Mouse (Mus musculus) MN1 (cell line): ENCODE data around the gene Krt75.
A peak's percentile ranks its signal among the peaks of the same experiment; 100 is the strongest.

Source experiments
- DNase-seq: peaks from one replicate; pipeline ENCODE4 v3.0.0-alpha.2; 2016; ENCODE audit warnings: low spot score

Gene Krt75

DNA sequence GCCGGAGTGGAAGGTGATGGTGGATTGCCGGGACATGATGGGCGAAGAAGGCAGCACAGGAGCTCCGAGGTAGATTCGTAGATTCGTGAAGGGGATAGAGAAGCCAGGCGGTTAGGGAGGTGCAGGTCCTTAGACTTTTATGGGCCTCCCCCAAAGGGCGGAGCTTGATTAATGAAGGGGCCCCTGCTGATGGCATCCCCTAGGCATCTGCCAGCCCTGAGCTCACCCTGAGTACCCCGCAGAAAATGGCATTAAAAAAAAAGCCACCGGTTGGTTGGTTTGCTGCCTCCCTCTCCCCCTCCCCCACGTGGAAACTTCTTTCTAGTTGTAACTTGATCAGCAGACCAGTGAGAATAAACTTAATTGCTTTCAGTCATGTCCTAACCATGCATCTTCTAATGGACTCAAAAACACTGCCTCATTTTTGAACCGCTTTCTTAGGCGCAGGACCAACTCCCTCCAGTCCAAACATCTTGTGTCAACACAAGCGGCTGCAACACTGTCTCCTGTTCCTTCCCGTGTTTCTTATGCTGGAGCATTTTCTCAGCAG lies at the start of gene Krt75:
Gene Krt75, minus strand, starts transcription at position 109 of the 550 bp plus-strand sequence.
- DNase-seq = no peak

- DNase-seq = no peak
These were observed 25.4 kb upstream of the Krt75 start for GRCm38 (mm10) chr15:101599123-101599522.

- no peak for DNase-seq
These were observed 14.5 kb upstream of the Krt75 start for GRCm38 (mm10) chr15:101588216-101588615.

DNA sequence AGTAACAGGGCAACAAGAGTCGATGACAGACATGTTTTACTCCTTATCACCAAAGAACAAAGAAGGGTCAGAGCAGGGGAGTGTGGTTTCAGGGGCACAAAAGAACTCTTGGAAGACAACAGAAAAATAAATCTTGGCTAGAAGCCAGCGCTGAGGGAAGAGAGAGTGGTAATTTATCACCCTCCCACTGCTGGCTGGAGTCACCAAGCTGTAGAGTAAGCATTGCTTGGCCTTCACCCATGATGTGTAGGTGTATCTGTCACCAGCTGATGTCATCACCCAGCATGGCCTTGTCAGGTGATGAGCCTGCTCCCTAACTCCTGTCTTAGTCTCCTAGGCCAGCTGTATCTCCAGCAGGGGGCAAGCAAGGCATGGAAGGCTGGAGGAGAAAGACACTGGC lies 10.8 kb upstream of the Krt75 start:
- no peak for DNase-seq

DNA sequence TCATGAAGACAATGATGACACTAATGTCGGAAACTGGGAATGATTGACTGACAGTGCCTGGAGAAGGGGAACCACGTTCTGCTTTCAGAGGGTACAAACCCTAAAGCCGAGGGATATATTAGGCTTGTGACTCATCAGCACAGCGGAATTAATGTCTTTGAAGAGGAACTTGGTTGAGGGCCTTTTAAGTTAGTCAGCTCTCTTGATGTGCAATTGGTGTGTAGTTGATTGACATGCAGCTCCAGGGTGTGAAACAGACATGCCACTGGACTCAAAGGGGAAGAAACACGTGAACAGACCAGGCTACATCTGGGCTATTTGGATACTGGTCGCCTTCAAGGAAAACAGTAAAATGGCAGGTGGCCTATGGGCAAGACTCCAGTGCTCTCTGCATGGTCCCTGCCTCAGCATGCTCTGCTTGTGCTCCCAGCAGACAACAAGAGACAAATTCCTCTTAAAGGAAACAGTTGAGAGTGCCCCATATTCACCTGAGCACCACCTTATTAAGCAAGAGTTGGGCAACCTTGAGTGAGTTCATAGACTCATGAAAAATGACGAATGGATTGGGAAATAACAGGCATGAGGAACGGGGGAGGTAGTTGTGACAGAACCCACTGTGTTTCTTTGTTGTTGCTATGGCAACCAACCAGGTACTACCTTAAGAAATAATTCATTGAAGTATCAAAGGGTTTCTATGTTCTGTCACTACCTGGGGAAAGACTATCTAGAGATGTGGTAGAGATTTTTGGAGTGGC lies 9.7 kb upstream of the Krt75 start:
- no peak for DNase-seq

GRCm38 (mm10) chr15:101581701-101582100 lies 8.0 kb upstream of the Krt75 start:
- no peak for DNase-seq

- no peak for DNase-seq
These were observed 1.8 kb upstream of the Krt75 start for GRCm38 (mm10) chr15:101575506-101575905.

DNA sequence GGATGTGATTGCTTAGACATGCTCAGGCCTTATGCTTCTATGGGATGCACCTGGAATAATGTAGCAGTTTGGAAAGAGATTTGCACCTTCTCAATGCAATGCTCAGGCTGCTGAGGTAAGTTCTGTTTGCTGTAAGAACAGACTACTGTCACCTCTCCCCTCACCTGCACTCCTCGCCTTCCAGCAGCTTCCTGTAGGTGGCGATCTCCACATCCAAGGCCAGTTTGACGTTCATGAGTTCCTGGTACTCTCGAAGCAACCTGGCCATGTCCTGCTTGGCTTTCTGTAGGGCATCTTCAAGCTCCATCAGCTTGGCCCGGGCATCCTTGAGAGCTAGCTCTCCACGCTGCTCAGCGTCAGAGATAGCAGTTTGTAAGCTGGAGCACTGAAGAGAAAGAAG lies 5.9 kb downstream of the Krt75 start:
- no peak for DNase-seq

DNA sequence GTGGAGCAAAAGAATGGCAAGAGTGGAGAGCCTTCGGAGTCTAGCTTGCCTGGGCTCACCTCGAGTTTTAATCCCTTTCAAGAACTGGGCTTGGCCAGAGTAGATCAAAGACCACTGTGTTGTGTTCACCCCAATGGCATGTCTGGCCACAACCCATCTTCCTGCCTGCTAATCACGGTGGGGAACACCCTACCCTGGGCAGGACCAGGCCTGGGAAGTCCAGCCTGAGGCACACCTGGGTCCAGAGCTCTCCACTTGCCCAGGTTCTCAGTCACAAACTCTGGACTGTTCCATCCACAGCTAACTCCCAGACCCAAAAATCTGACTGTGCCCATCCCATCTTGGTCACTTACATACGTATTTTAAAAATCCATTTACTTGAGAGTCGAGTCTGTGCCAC lies 10.9 kb downstream of the Krt75 start, which contains the start of gene Krt90:
Gene Krt90, minus strand, starts transcription at position 101 of the 400 bp plus-strand sequence.
- DNase-seq = no peak

GRCm38 (mm10) chr15:101558034-101558646 lies 15.6 kb downstream of the Krt75 start:
- no peak for DNase-seq

DNA sequence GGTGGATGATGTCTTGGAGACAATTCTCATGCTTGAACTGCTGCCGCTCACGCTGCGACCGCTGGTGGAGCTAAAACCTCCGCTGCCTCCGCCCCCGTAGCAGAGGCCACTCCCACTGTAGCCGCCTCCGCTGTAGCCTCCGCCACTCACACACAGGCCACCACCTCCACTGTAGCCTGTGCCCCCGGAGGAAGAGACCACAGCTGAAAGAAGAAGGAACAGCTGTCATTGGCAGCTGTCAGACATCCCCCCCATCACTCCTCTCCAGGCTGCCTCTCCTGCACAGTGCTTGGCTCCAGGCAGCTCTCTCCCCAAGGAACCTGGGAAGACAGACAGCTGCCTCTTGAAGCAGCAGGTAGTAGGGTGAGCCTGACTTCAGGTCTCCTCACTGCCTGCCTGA lies 20.5 kb downstream of the Krt75 start:
- DNase-seq = no peak

GRCm38 (mm10) chr15:101552188-101552587 lies 21.5 kb downstream of the Krt75 start:
- no peak for DNase-seq

DNA sequence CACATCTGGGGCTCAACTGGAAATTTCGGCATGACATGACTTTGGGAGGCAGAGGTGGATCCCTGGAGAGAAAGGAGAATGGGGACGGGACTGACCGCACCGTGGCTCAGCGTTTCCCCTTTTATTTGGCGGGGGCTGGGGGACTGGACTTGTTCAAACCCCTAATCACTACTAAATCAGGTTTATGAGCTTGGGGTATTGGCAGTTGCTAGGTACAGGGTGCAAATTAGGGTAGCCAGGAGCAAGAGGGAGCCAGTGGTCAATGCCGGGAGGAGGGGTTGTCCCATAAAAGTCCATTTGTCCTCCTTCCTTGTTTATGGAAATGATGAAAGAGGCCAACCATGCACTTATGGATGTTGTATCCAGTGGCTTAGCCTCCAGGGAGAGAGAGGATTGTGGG lies 23.1 kb downstream of the Krt75 start, which contains the start of gene Krt82:
Gene Krt82, minus strand, starts transcription at position 101 of the 400 bp plus-strand sequence.
- no peak for DNase-seq

DNA sequence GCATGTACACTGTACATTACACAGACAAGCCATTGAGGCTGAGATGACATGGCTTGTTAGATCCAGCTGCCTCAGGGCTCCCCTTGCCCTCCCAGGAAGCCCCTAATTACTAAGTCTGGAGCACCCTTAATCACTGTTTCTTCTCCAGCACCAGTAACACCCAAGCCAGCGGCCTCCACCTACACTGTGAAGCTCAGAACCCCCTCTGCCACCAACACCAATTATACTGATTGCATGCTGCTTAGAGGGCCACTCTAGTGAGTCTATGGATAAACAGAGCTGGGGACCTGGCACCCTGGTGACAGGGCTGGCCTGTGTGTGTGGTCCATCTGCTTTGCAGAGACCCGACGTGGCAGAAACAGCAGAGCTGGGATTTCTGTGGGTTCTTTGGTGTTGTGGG lies 29.2 kb downstream of the Krt75 start:
- DNase-seq = no peak

GRCm38 (mm10) chr15:101542543-101542942 lies 31.2 kb downstream of the Krt75 start:
- no peak for DNase-seq

DNA sequence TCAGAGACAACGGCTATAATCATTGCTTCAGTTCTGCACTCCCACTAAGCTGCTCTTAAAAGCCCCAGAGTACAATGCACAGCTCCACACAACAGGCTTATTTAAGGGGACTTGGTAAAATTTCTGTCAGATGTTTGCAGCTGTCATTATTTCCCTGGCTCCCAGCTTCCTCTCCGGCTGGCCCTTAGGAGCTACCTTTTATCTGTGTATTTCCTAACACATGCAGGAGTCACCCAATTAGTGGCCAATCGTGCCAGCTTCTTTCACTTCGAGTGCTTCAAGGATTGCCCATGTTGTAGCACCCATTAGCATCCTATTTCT lies 35.2 kb downstream of the Krt75 start:
- no peak for DNase-seq

GRCm38 (mm10) chr15:101537864-101538579 lies 35.7 kb downstream of the Krt75 start:
- DNase-seq = no peak

DNA sequence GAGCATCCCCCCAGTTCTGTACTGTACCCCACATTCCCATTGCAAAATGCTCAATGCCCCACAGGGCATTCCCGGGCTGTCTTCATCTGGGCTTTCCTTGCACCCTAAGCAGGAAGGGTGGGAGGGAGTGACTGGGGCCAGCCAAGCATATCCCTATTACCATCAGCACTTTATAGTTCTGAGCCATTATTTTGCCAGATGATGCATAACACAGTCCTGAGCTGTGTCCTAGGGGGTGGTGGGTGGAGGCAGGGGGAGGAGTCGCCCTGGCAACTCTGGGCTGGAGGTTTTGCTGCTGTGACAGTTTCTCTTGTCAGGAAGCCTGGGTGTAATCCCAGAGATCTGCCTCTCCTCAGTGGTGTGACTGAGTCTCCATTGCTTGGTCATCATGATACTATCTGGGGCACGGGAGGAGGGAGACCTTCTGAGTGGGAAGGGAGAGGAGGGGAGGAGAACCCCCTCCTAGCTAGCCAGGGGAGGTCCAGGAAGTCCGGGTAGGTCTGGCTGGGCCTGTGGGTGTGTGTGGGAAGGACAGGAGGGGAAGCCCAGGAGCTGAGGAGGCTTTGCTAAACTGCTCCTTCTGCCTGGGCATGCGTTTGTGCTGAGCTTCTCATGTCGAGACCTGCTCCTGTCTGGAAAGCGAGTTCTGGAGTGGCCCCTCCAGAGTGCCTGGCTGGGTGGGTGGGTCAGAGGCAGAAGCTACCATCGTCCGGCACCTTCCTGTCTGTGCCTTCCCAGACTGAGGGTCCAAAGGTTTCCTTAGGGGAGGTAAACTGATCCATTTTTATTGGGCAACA lies 37.5 kb downstream of the Krt75 start:
- DNase-seq = no peak

DNA sequence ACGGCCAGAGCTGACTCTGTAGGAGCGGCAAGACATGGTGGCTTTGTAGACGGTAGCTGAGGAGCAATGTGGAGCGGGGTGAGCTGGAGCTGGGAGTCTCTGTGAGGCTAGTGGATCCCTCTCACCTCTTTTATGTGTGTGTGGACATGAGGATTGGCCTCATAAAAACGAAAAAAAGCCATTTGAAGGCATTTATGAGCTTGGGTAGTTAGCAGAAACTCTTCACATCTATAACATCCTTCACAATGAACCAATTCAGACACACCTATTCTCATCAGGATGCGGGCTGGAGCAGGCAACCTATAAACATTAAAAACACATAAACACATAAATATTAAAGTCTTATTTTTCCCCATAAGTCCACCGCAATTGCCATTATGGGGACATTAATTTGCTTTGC lies 41.0 kb downstream of the Krt75 start, which contains the start of gene Krt84:
Gene Krt84, minus strand, starts transcription at position 101 of the 400 bp plus-strand sequence.
- no peak for DNase-seq

GRCm38 (mm10) chr15:101522556-101523232 lies 51.0 kb downstream of the Krt75 start:
- DNase-seq = no peak

GRCm38 (mm10) chr15:101519792-101520191 lies 53.9 kb downstream of the Krt75 start:
- DNase-seq = peak; percentile 79
